Mouse (Mus musculus) spleen, postnatal 10 days (tissue): ENCODE results near the gene Mc1r.

Source experiments
- DNase-seq, 2 experiments: peaks; one replicate each; pipeline ENCODE4 v3.0.0; 2021 to 2022; ENCODE audit warnings: low spot score in 2 of 2

The Mc1r gene

GRCm38 (mm10) chr8:123406786-123407185, at the start of gene Mc1r:
Gene Mc1r, plus strand, starts transcription at chr8:123407107.
- peak; percentile 60 to 80 for DNase-seq

GRCm38 (mm10) chr8:123361082-123361739, 45.7 kb upstream of the Mc1r start:
- peak; percentile 77 to 84 for DNase-seq

- DNase-seq, result peak; percentile 85 to 95
These were observed 33.3 kb upstream of the Mc1r start, which contains the start of gene Tcf25 for GRCm38 (mm10) chr8:123373403-123374238. Gene Tcf25, plus strand, starts transcription at chr8:123373753.

- peak; percentile 94 to 98 for DNase-seq
These were observed 32.7 kb upstream of the Mc1r start for GRCm38 (mm10) chr8:123374239-123374578.

GRCm38 (mm10) chr8:123375701-123376100, 31.2 kb upstream of the Mc1r start:
- DNase-seq, result no peak

- DNase-seq, result no peak
These were observed 30.8 kb upstream of the Mc1r start for GRCm38 (mm10) chr8:123376106-123376505.

GRCm38 (mm10) chr8:123381711-123382110, 25.2 kb upstream of the Mc1r start:
- DNase-seq, result no peak

- DNase-seq, result no peak
These were observed 24.4 kb upstream of the Mc1r start for GRCm38 (mm10) chr8:123382516-123382915.

GRCm38 (mm10) chr8:123384883-123385540, 21.9 kb upstream of the Mc1r start:
- peak in 1 of 2 experiments; percentile 66 for DNase-seq

- DNase-seq, result no peak
These were observed 19.9 kb upstream of the Mc1r start for GRCm38 (mm10) chr8:123387041-123387440.

GRCm38 (mm10) chr8:123387801-123388200, 19.1 kb upstream of the Mc1r start:
- DNase-seq, result no peak

GRCm38 (mm10) chr8:123389026-123389425, 17.9 kb upstream of the Mc1r start:
- DNase-seq, result no peak

- no peak for DNase-seq
These were observed 8.6 kb upstream of the Mc1r start for GRCm38 (mm10) chr8:123398308-123398707.

GRCm38 (mm10) chr8:123401936-123402335, 5.0 kb upstream of the Mc1r start:
- DNase-seq, result no peak

- no peak for DNase-seq
These were observed 4.1 kb upstream of the Mc1r start for GRCm38 (mm10) chr8:123402730-123403326.

GRCm38 (mm10) chr8:123404521-123404920, 2.4 kb upstream of the Mc1r start:
- no peak for DNase-seq

GRCm38 (mm10) chr8:123407612-123408011, 705 bp downstream of the Mc1r start:
- DNase-seq, result no peak

- peak in 1 of 2 experiments; percentile 78 for DNase-seq
These were observed 2.0 kb downstream of the Mc1r start for GRCm38 (mm10) chr8:123408586-123409544.

GRCm38 (mm10) chr8:123410049-123410587, 3.2 kb downstream of the Mc1r start:
- DNase-seq, result peak in 1 of 2 experiments; percentile 52

GRCm38 (mm10) chr8:123410788-123411187, 3.9 kb downstream of the Mc1r start:
- no peak for DNase-seq

GRCm38 (mm10) chr8:123411246-123411645, 4.3 kb downstream of the Mc1r start, which contains the start of gene Tubb3:
Gene Tubb3, plus strand, starts transcription at chr8:123411424.
- peak in 1 of 2 experiments; percentile 68 for DNase-seq
